Mouse (Mus musculus) midbrain, embryonic 15.5 days (tissue): Measurements from ENCODE around the gene Smg9. TPM values are rescaled to one million over a fixed set of nuclear protein-coding genes. Genes with fewer than 3 reads are reported as not detected.

Experiments used
- polyA plus RNA-seq: library from polyadenylated mRNA; unstranded; fragments of >200 nt; fragmentation: Nextera tagmentation; extraction: Ambion mirVana; gene quantifications from 2 replicates; pipeline ENCODE4 v1.2.1, GENCODE M21; 2015

Gene Smg9
- polyA plus RNA-seq, 1 experiment from 2014 or later = 40.3 TPM

Other genes starting within 250 kb of the Smg9 start
- gene Zfp114, start 224.6 kb upstream of the Smg9 start, polyA plus RNA-seq = 5.6 and 5.7 TPM in 2 replicates
- gene Zfp111, start 188.2 kb upstream of the Smg9 start, polyA plus RNA-seq = 5.4 and 6.9 TPM in 2 replicates
- 5.2 and 5.9 TPM in 2 replicates for gene Zfp109, start 162.1 kb upstream of the Smg9 start, polyA plus RNA-seq
- gene Zfp108, start 144.8 kb upstream of the Smg9 start, polyA plus RNA-seq = 7.0 and 7.9 TPM in 2 replicates
- 8.3 and 9.6 TPM in 2 replicates for gene Zfp93, start 129.2 kb upstream of the Smg9 start, polyA plus RNA-seq
- 47.2 and 48.6 TPM in 2 replicates for gene Zfp61, start 98.4 kb upstream of the Smg9 start, polyA plus RNA-seq
- 23.6 and 24.5 TPM in 2 replicates for gene Zfp94, start 83.0 kb upstream of the Smg9 start, polyA plus RNA-seq
- 0.48 TPM in 1 of 2 replicates, not detected in the other for gene Tescl, start 65.7 kb upstream of the Smg9 start, polyA plus RNA-seq
- gene Lypd5, start 50.4 kb upstream of the Smg9 start, polyA plus RNA-seq = not detected in 2 replicates
- 0.92 and 1.1 TPM in 2 replicates for gene Kcnn4, start 29.4 kb upstream of the Smg9 start, polyA plus RNA-seq
- gene Irgc1, start 52.7 kb downstream of the Smg9 start, polyA plus RNA-seq = not detected in 2 replicates
- gene Plaur, start 62.9 kb downstream of the Smg9 start, polyA plus RNA-seq = 1.6 and 1.9 TPM in 2 replicates
- 79.2 and 81.1 TPM in 2 replicates for gene Cadm4, start 82.4 kb downstream of the Smg9 start, polyA plus RNA-seq
- 336 and 344 TPM in 2 replicates for gene Zfp428, start 107.4 kb downstream of the Smg9 start, polyA plus RNA-seq
- gene AC161166.1, start 112.8 kb downstream of the Smg9 start, polyA plus RNA-seq = 2.1 and 2.2 TPM in 2 replicates
- 31.8 and 33.2 TPM in 2 replicates for gene Irgq, start 131.1 kb downstream of the Smg9 start, polyA plus RNA-seq
- gene Pinlyp, start 146.5 kb downstream of the Smg9 start, polyA plus RNA-seq = not detected in 2 replicates
- 67.1 and 76.5 TPM in 2 replicates for gene Xrcc1, start 146.7 kb downstream of the Smg9 start, polyA plus RNA-seq
- 25.4 and 25.8 TPM in 2 replicates for gene Ethe1, start 187.9 kb downstream of the Smg9 start, polyA plus RNA-seq
- 16.3 and 18.1 TPM in 2 replicates for gene Zfp575, start 188.0 kb downstream of the Smg9 start, polyA plus RNA-seq
- not detected in 2 replicates for gene Phldb3, start 211.1 kb downstream of the Smg9 start, polyA plus RNA-seq
- 0.31 and 0.49 TPM in 2 replicates for gene Lypd3, start 236.9 kb downstream of the Smg9 start, polyA plus RNA-seq